Mouse (Mus musculus) megakaryocyte, embryonic 14.5 days (primary cell): ENCODE measurements around the gene Rubcnl.

ENCODE experiments used
- FLI1 ChIP-seq: IDR thresholded peaks from 2 replicates; pipeline ENCODE4 v1.6.1; 2012; ENCODE audit warnings: low read length, inconsistent platforms, mixed read lengths
- GATA1 ChIP-seq: IDR thresholded peaks from 3 replicates; pipeline ENCODE4 v1.6.1; 2012; ENCODE audit warnings: mixed read lengths, low read length, inconsistent platforms, borderline replicate concordance

DNA sequence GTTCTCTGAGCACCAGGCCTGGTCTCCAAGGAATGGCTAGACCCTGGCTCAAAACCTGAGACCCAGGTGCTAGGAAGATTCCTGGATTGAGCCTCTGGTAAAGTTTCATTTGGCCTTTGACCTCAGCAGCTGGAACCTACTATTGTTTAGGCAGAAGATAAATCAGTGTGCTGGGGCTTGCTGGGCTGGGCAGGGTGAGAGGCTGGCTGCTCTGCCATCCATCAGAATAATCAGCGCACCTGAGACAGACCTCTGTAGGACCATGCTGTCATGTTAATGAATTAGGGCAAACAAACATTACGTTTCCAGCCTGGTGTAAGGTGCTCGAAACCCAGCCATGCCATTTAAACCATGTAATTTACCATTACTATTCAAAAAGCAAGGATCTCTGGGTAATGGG is 34.8 kb upstream of the Rubcnl start:
- TF ChIP-seq GATA1 (no peak), FLI1 (no peak)
